Mouse (Mus musculus) MEL (cell line): ENCODE measurements around the gene Rtp2. TPM values are rescaled to one million over a fixed set of nuclear protein-coding genes. Genes with fewer than 3 reads are reported as not detected.

Experiments used
- DNase-seq: peaks from one replicate; pipeline ENCODE4 v3.0.0; 2011; ENCODE audit warnings: low read depth, low spot score
- H3K27ac ChIP-seq: 2 replicates; pipeline ENCODE4 v1.5.1; 2012; ENCODE audit warnings: low read depth, mild to moderate bottlenecking, control low read depth, low read length, moderate library complexity; ENCODE audit not compliant: control insufficient read depth
- H3K27me3 ChIP-seq, 2 experiments: fragments of 150-350 bp in 1 of 2; sonication (generic) in 1 of 2; 2 replicates each; pipeline ENCODE4 v1.6.1; 2012; ENCODE audit warnings: low read length in 2 of 2, mild to moderate bottlenecking in 2 of 2, improper control_type of control experiment in 1 of 2, moderate library complexity in 1 of 2; ENCODE audit not compliant: insufficient read depth in 2 of 2, control insufficient read depth in 1 of 2
- H3K36me3 ChIP-seq, 2 experiments: 2 replicates each; pipeline ENCODE4 v1.6.1; 2012 to 2014; ENCODE audit warnings: low read length in 2 of 2, improper control_type of control experiment in 1 of 2, inconsistent platforms in 1 of 2, mild to moderate bottlenecking in 1 of 2; ENCODE audit not compliant: insufficient read depth in 2 of 2, control insufficient read depth in 1 of 2
- H3K4me1 ChIP-seq, 2 experiments: fragments of 150-350 bp in 1 of 2; sonication (generic) in 1 of 2; 2 replicates each; pipeline ENCODE4 v1.6.1; 2012; ENCODE audit warnings: low read length in 2 of 2, improper control_type of control experiment in 1 of 2, mild to moderate bottlenecking in 1 of 2; ENCODE audit not compliant: insufficient read depth in 2 of 2, control insufficient read depth in 1 of 2
- H3K4me3 ChIP-seq, 2 experiments: fragments of 150-350 bp in 1 of 2; sonication (generic) in 1 of 2; 2 replicates each; pipeline ENCODE4 v1.5.1; 2012; ENCODE audit warnings: low read depth in 2 of 2, low read length in 2 of 2, mild to moderate bottlenecking in 2 of 2, moderate library complexity in 2 of 2, control low read depth in 1 of 2, improper control_type of control experiment in 1 of 2; ENCODE audit not compliant: control insufficient read depth in 1 of 2, insufficient read depth in 1 of 2
- H3K79me2 ChIP-seq: 2 replicates; pipeline ENCODE4 v1.6.1; 2012; ENCODE audit warnings: mild to moderate bottlenecking, low read length, moderate library complexity; ENCODE audit not compliant: control insufficient read depth, poor library complexity, insufficient read depth
- H3K9ac ChIP-seq: 2 replicates; pipeline ENCODE4 v1.6.1; 2012; ENCODE audit warnings: low read depth, mild to moderate bottlenecking, control low read depth, low read length, moderate library complexity; ENCODE audit not compliant: control insufficient read depth, poor library complexity, severe bottlenecking
- H3K9me3 ChIP-seq: fragments of 150-350 bp; sonication (generic); replicated peaks from 2 replicates; pipeline ENCODE4 v1.6.1; 2012; ENCODE audit warnings: mild to moderate bottlenecking, low read length, improper control_type of control experiment, moderate library complexity; ENCODE audit not compliant: insufficient read depth
- CHD2 ChIP-seq: IDR thresholded peaks from 2 replicates; pipeline ENCODE4 v1.6.1; 2011; ENCODE audit warnings: low read length, improper control_type of control experiment
- E2F4 ChIP-seq: IDR thresholded peaks from 2 replicates; pipeline ENCODE4 v1.6.1; 2011; ENCODE audit warnings: low read depth, low read length, improper control_type of control experiment, borderline replicate concordance
- ELF1 ChIP-seq: IDR thresholded peaks from 2 replicates; pipeline ENCODE4 v1.6.1; 2014; ENCODE audit warnings: low read depth, mild to moderate bottlenecking, inconsistent platforms, low read length, improper control_type of control experiment, moderate library complexity
- ETS1 ChIP-seq: IDR thresholded peaks from 2 replicates; pipeline ENCODE4 v1.6.1; 2012; ENCODE audit warnings: low read depth, mild to moderate bottlenecking, inconsistent platforms, low read length, improper control_type of control experiment, moderate library complexity
- GABPA ChIP-seq: IDR thresholded peaks from 2 replicates; pipeline ENCODE4 v1.6.1; 2012; ENCODE audit warnings: low read depth, mild to moderate bottlenecking, inconsistent platforms, low read length, improper control_type of control experiment, moderate library complexity
- KAT2A ChIP-seq: conservative IDR thresholded peaks from 2 replicates; pipeline ENCODE4 v1.6.1; 2012; ENCODE audit warnings: low read depth, low read length, improper control_type of control experiment, inconsistent platforms
- MAFK ChIP-seq: IDR thresholded peaks from 2 replicates; pipeline ENCODE4 v1.6.1; 2011; ENCODE audit warnings: low read depth, mild to moderate bottlenecking, low read length, improper control_type of control experiment, borderline replicate concordance
- MAX ChIP-seq: IDR thresholded peaks from 2 replicates; pipeline ENCODE4 v1.6.1; 2011; ENCODE audit warnings: low read length, improper control_type of control experiment
- MAZ ChIP-seq: IDR thresholded peaks from 2 replicates; pipeline ENCODE4 v1.6.1; 2012; ENCODE audit warnings: low read depth, mild to moderate bottlenecking, inconsistent platforms, low read length, improper control_type of control experiment
- MEF2A ChIP-seq: IDR thresholded peaks from 2 replicates; pipeline ENCODE4 v1.6.1; 2014; ENCODE audit warnings: low read depth, mild to moderate bottlenecking, inconsistent platforms, low read length, improper control_type of control experiment; ENCODE audit not compliant: poor library complexity, insufficient replicate concordance, severe bottlenecking; ENCODE audit errors: extremely low read depth
- MXI1 ChIP-seq: IDR thresholded peaks from 2 replicates; pipeline ENCODE4 v1.6.1; 2011; ENCODE audit warnings: mild to moderate bottlenecking, low read depth, low read length, improper control_type of control experiment
- MYB ChIP-seq: IDR thresholded peaks from 2 replicates; pipeline ENCODE4 v1.6.1; 2011; ENCODE audit warnings: mild to moderate bottlenecking, low read depth, low read length, improper control_type of control experiment
- MYC ChIP-seq: IDR thresholded peaks from 2 replicates; pipeline ENCODE4 v1.6.1; 2011; ENCODE audit warnings: low read depth, mild to moderate bottlenecking, low read length, improper control_type of control experiment, moderate library complexity
- NELFE ChIP-seq: IDR thresholded peaks from 2 replicates; pipeline ENCODE4 v1.6.1; 2011; ENCODE audit warnings: low read depth, low read length, improper control_type of control experiment
- POLR2AphosphoS5 ChIP-seq: IDR thresholded peaks from 2 replicates; pipeline ENCODE4 v1.6.1; 2012; ENCODE audit warnings: low read depth, borderline replicate concordance, mild to moderate bottlenecking, inconsistent platforms, low read length, moderate library complexity, mixed read lengths
- RAD21 ChIP-seq: IDR thresholded peaks from 2 replicates; pipeline ENCODE4 v1.6.1; 2011; ENCODE audit warnings: mild to moderate bottlenecking, low read depth, low read length, improper control_type of control experiment
- RCOR1 ChIP-seq: IDR thresholded peaks from 2 replicates; pipeline ENCODE4 v1.6.1; 2012; ENCODE audit warnings: low read depth, mild to moderate bottlenecking, inconsistent platforms, low read length, improper control_type of control experiment
- SIN3A ChIP-seq: IDR thresholded peaks from 2 replicates; pipeline ENCODE4 v1.6.1; 2012; ENCODE audit warnings: low read length, improper control_type of control experiment, inconsistent platforms
- TAL1 ChIP-seq: IDR thresholded peaks from 2 replicates; pipeline ENCODE4 v1.6.1; 2012; ENCODE audit warnings: mild to moderate bottlenecking, inconsistent platforms, low read length, moderate library complexity, mixed read lengths
- UBTF ChIP-seq: IDR thresholded peaks from 2 replicates; pipeline ENCODE4 v1.6.1; 2012; ENCODE audit warnings: low read depth, mild to moderate bottlenecking, inconsistent platforms, low read length, improper control_type of control experiment, moderate library complexity, borderline replicate concordance; ENCODE audit not compliant: insufficient read depth
- ZC3H11A ChIP-seq: IDR thresholded peaks from 2 replicates; pipeline ENCODE4 v1.6.1; 2012; ENCODE audit warnings: low read depth, mild to moderate bottlenecking, inconsistent platforms, low read length, improper control_type of control experiment
- polyA plus RNA-seq, 2 experiments: library from polyadenylated mRNA; stranded (reverse) in 1 of 2; unstranded in 1 of 2; fragments of >175 nt in 1 of 2; fragments of >200 nt in 1 of 2; gene quantifications; 2 replicates each; pipeline versions ENCODE4 v1.2.1 to v1.2.4; 2012; ENCODE audit warnings: low replicate concordance in 2 of 2, low read depth in 1 of 2; ENCODE audit not compliant: insufficient read length in 2 of 2, insufficient read depth in 1 of 2, missing spikeins in 1 of 2
- total RNA-seq: library from RNA; depleted of rRNA; stranded (reverse); fragments of 300-350 nt; gene quantifications from 2 replicates; pipeline ENCODE4 v1.2.3, GENCODE M21; 2012

The Rtp2 gene
- total and polyA plus RNA-seq, 3 experiments = not detected

DNA sequence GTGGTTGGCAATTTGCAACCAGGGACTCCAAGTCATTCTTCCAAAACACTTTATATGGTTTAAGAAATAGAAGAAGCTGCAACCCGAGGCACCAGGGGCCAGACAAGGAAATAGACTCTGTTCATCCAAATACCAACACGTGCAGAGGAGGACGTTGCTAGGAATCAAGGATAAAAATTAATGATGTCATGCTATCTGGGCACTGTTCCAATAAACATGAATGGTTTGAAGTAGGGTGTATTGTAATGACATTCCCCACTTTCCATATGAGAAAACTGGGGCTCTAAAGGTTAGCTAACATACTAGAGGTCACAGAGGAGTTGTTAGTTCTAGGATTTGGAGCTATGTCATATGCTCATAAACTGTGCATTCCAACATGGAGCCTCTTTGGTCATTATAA lies 12.6 kb upstream of the Rtp2 start:
- no peaks in the 10 kb centered on the region for H3K79me2 ChIP-seq
- no peak overlapping the region for H3K4me3 ChIP-seq
- no peaks in the 10 kb centered on the region for H3K27me3 ChIP-seq
- no peak overlapping the region for H3K9ac ChIP-seq
- no peaks in the 10 kb centered on the region for H3K9me3 ChIP-seq
- H3K36me3 ChIP-seq = no peaks in the 10 kb centered on the region
- no peak for DNase-seq
- H3K4me1 ChIP-seq = no peaks in the 10 kb centered on the region
- TF ChIP-seq MEF2A = no peak
- TF ChIP-seq TAL1 = no peak
- TF ChIP-seq ELF1 = no peak
- no peak for TF ChIP-seq ZC3H11A
- TF ChIP-seq MAX = no peak
- H3K27ac ChIP-seq = no peak overlapping the region

- Histone ChIP-seq H3K4me1 (no peaks in the 10 kb centered on the region), H3K9ac (no peak overlapping the region), H3K36me3 (no peaks in the 10 kb centered on the region), H3K27me3 (no peaks in the 10 kb centered on the region), H3K9me3 (no peaks in the 10 kb centered on the region), H3K27ac (no peak overlapping the region), H3K4me3 (no peak overlapping the region), H3K79me2 (no peaks in the 10 kb centered on the region)
- DNase-seq = no peak
- no peak for TF ChIP-seq RCOR1
- no peak for TF ChIP-seq GABPA
- TF ChIP-seq MAFK = no peak
- no peak for TF ChIP-seq MYC
- TF ChIP-seq MYB = no peak
- TF ChIP-seq CHD2 = no peak
- TF ChIP-seq E2F4 = no peak
- no peak for TF ChIP-seq UBTF
- TF ChIP-seq NELFE = no peak
- no peak for TF ChIP-seq TAL1
- no peak for TF ChIP-seq RAD21
- no peak for TF ChIP-seq ETS1
- no peak for TF ChIP-seq KAT2A
- no peak for TF ChIP-seq POLR2AphosphoS5
- TF ChIP-seq MEF2A = no peak
- no peak for TF ChIP-seq SIN3A
- no peak for TF ChIP-seq MXI1
- no peak for TF ChIP-seq MAZ
- TF ChIP-seq, all 39 proteins: peak for 0
These were observed 2.2 kb upstream of the Rtp2 start for GRCm38 (mm10) chr16:23934397-23934796.
